Mouse (Mus musculus) intestine, postnatal 0 days (tissue): ENCODE measurements around the gene Plekhg1. TPM values are rescaled to one million over a fixed set of nuclear protein-coding genes. Genes with fewer than 3 reads are reported as not detected.

ENCODE experiments used
- ATAC-seq: fragments of 200-750 bp; cut with Nextera tagmentation; 2 replicates; pipeline ENCODE4 v1.8.0; 2017; ENCODE audit warnings: mild to moderate bottlenecking, moderate TSS enrichment, moderate library complexity
- H3K27ac ChIP-seq: fragments of 300-500 bp; sonication (generic); 2 replicates; pipeline ENCODE4 v1.5.1; 2014; ENCODE audit warnings: mild to moderate bottlenecking, low read depth, low read length, moderate library complexity
- H3K27me3 ChIP-seq: fragments of 300-500 bp; sonication (generic); replicated peaks from 2 replicates; pipeline ENCODE4 v1.6.1; 2014; ENCODE audit warnings: low read length, mixed read lengths; ENCODE audit not compliant: control insufficient read depth, insufficient read depth
- H3K36me3 ChIP-seq: fragments of 300-500 bp; sonication (generic); 2 replicates; pipeline ENCODE4 v1.6.1; 2014; ENCODE audit warnings: mild to moderate bottlenecking, moderate library complexity; ENCODE audit not compliant: control insufficient read depth, insufficient read depth
- H3K4me1 ChIP-seq: fragments of 300-500 bp; sonication (generic); replicated peaks from 2 replicates; pipeline ENCODE4 v1.6.1; 2014; ENCODE audit warnings: antibody characterized with exemption, low read length, mixed read lengths; ENCODE audit not compliant: control insufficient read depth, insufficient read depth
- H3K4me2 ChIP-seq: fragments of 300-500 bp; sonication (generic); replicated peaks from 2 replicates; pipeline ENCODE4 v1.6.1; 2014; ENCODE audit warnings: low read depth, mild to moderate bottlenecking, moderate library complexity
- H3K4me3 ChIP-seq: fragments of 300-500 bp; sonication (generic); 2 replicates; pipeline ENCODE4 v1.5.1; 2014; ENCODE audit warnings: low read depth, low read length
- H3K9ac ChIP-seq: fragments of 300-500 bp; sonication (generic); 2 replicates; pipeline ENCODE4 v1.6.1; 2014; ENCODE audit warnings: mild to moderate bottlenecking, low read depth, low read length
- H3K9me3 ChIP-seq: fragments of 300-500 bp; sonication (generic); 2 replicates; pipeline ENCODE4 v1.6.1; 2016; ENCODE audit warnings: mixed run types; ENCODE audit not compliant: control insufficient read depth
- CTCF ChIP-seq: sonication (generic); IDR thresholded peaks from 2 replicates; pipeline ENCODE4 v1.5.1; 2016; ENCODE audit warnings: low read depth, mild to moderate bottlenecking, control low read depth, antibody characterized with exemption, moderate library complexity
- WGBS: fragments of 180-500 bp; shearing (Covaris S2); extraction: QIAGEN DNeasy Blood & Tissue Kit; methylation state at CpG from one replicate; pipeline ENCODE4 v1.1.7; 2014; 5-methylcytosine and 5-hydroxymethylcytosine counted together
- polyA plus RNA-seq: library from polyadenylated mRNA; unstranded; fragments of >200 nt; fragmentation: Nextera tagmentation; extraction: Ambion mirVana; gene quantifications from 2 replicates; pipeline ENCODE4 v1.2.1, GENCODE M21; 2015

The Plekhg1 gene
- polyA plus RNA-seq, 1 experiment from 2014 or later = 2.1 TPM

- H3K27me3 ChIP-seq = no peaks in the 10 kb centered on the region
- 0 out of 2 replicates have a peak, but pooled peaks have one; percentile 6 for TF ChIP-seq CTCF
- no peak overlapping the region for H3K4me2 ChIP-seq
- WGBS = 52% methylated on average over 4 of the region's 4 CpGs
- H3K4me1 ChIP-seq = 0 out of 2 replicates have a peak, but pooled peaks cover 2% of the 10 kb centered on the region
- H3K36me3 ChIP-seq = no peaks in the 10 kb centered on the region
- H3K27ac ChIP-seq = no peak overlapping the region
- H3K9ac ChIP-seq = no peak overlapping the region
- H3K4me3 ChIP-seq = no peak overlapping the region
- H3K9me3 ChIP-seq = no peaks in the 10 kb centered on the region
- ATAC-seq = no peak
Measured at GRCm38 (mm10) chr10:3786531-3786930, 46.4 kb downstream of the Plekhg1 start.

GRCm38 (mm10) chr10:3787006-3787405 lies 46.8 kb downstream of the Plekhg1 start:
- Histone ChIP-seq H3K27me3 (no peaks in the 10 kb centered on the region), H3K9me3 (no peaks in the 10 kb centered on the region), H3K4me1 (0 out of 2 replicates have a peak, but pooled peaks cover 2% of the 10 kb centered on the region), H3K9ac (no peak overlapping the region), H3K27ac (no peak overlapping the region), H3K4me2 (no peak overlapping the region), H3K4me3 (no peak overlapping the region), H3K36me3 (no peaks in the 10 kb centered on the region)
- ATAC-seq = no peak
- 25% methylated on average over 5 of the region's 5 CpGs for WGBS
- no peak for TF ChIP-seq CTCF

GRCm38 (mm10) chr10:3793825-3794224 lies 53.7 kb downstream of the Plekhg1 start:
- H3K4me2 ChIP-seq = no peak overlapping the region
- no peaks in the 10 kb centered on the region for H3K27me3 ChIP-seq
- no peaks in the 10 kb centered on the region for H3K4me1 ChIP-seq
- H3K27ac ChIP-seq = no peak overlapping the region
- H3K9me3 ChIP-seq = no peaks in the 10 kb centered on the region
- no peak overlapping the region for H3K9ac ChIP-seq
- 69% methylated on average over 3 of the region's 3 CpGs for WGBS
- TF ChIP-seq CTCF = no peak
- no peak overlapping the region for H3K4me3 ChIP-seq
- H3K36me3 ChIP-seq = no peaks in the 10 kb centered on the region
- no peak for ATAC-seq

- TF ChIP-seq CTCF = no peak
- H3K4me3 ChIP-seq = no peak overlapping the region
- ATAC-seq = no peak
- no peak overlapping the region for H3K27ac ChIP-seq
- no peaks in the 10 kb centered on the region for H3K27me3 ChIP-seq
- H3K9me3 ChIP-seq = no peaks in the 10 kb centered on the region
- no peak overlapping the region for H3K4me2 ChIP-seq
- H3K9ac ChIP-seq = no peak overlapping the region
- no peaks in the 10 kb centered on the region; the same call in 1 of the 2 replicates for H3K36me3 ChIP-seq
- H3K4me1 ChIP-seq = no peaks in the 10 kb centered on the region
Measured at GRCm38 (mm10) chr10:3799455-3799854, 59.3 kb downstream of the Plekhg1 start.

- H3K4me2 ChIP-seq = no peak overlapping the region
- no peak overlapping the region for H3K27ac ChIP-seq
- ATAC-seq = no peak
- no peaks in the 10 kb centered on the region for H3K27me3 ChIP-seq
- no peak overlapping the region for H3K9ac ChIP-seq
- H3K4me3 ChIP-seq = no peak overlapping the region
- WGBS = 83% methylated on average over 6 of the region's 6 CpGs
- no peaks in the 10 kb centered on the region for H3K9me3 ChIP-seq
- peak; percentile 52 for TF ChIP-seq CTCF
- H3K36me3 ChIP-seq = no peaks in the 10 kb centered on the region; the same call in 1 of the 2 replicates
- H3K4me1 ChIP-seq = no peaks in the 10 kb centered on the region
Measured at GRCm38 (mm10) chr10:3801254-3801653, 61.1 kb downstream of the Plekhg1 start.

- WGBS = 41% methylated on average over 3 of the region's 3 CpGs
- Histone ChIP-seq H3K36me3 (no peaks in the 10 kb centered on the region; the same call in 1 of the 2 replicates), H3K9ac (no peak overlapping the region), H3K27me3 (no peaks in the 10 kb centered on the region), H3K4me3 (no peak overlapping the region), H3K4me1 (no peaks in the 10 kb centered on the region), H3K9me3 (no peaks in the 10 kb centered on the region), H3K4me2 (no peak overlapping the region), H3K27ac (no peak overlapping the region)
- no peak for ATAC-seq
- TF ChIP-seq CTCF = peak; percentile 68
Measured at GRCm38 (mm10) chr10:3805334-3805733, 65.2 kb downstream of the Plekhg1 start.

- Histone ChIP-seq H3K9ac (no peak overlapping the region), H3K27ac (no peak overlapping the region), H3K9me3 (no peaks in the 10 kb centered on the region), H3K4me1 (peaks cover 4% of the 10 kb centered on the region; the same call in 1 of the 2 replicates), H3K36me3 (no peaks in the 10 kb centered on the region), H3K4me2 (no peak overlapping the region), H3K27me3 (no peaks in the 10 kb centered on the region), H3K4me3 (no peak overlapping the region)
- 93% methylated on average over 3 of the region's 3 CpGs for WGBS
- ATAC-seq = no peak
- no peak for TF ChIP-seq CTCF
Measured at GRCm38 (mm10) chr10:3807980-3808379, 67.8 kb downstream of the Plekhg1 start.
